Mouse (Mus musculus) megakaryocyte progenitor cell, adult 5-6 weeks (primary cell): Measurements from ENCODE around the gene Rwdd2a. TPM values are rescaled to one million over a fixed set of nuclear protein-coding genes. Genes with fewer than 3 reads are reported as not detected.

Experiments used
- ATAC-seq: replicated peaks from 2 replicates; pipeline ENCODE4 v1.8.0; 2016; ENCODE audit warnings: mild to moderate bottlenecking, moderate TSS enrichment, inconsistent platforms; ENCODE audit not compliant: poor library complexity
- total RNA-seq, 2 experiments: library from RNA; stranded (forward) in 1 of 2; stranded (reverse) in 1 of 2; fragments of 157-497, 149-512 nt in 1 of 2; fragments of 200-1000 nt in 1 of 2; gene quantifications; 2 replicates each; pipeline versions ENCODE4 v1.2.3 to v1.2.4; 2015 to 2017

The Rwdd2a gene
- total RNA-seq (2015) (4.9 and 6.3 TPM in 2 replicates), total RNA-seq (2017) (2.5 and 5.7 TPM in 2 replicates)

DNA sequence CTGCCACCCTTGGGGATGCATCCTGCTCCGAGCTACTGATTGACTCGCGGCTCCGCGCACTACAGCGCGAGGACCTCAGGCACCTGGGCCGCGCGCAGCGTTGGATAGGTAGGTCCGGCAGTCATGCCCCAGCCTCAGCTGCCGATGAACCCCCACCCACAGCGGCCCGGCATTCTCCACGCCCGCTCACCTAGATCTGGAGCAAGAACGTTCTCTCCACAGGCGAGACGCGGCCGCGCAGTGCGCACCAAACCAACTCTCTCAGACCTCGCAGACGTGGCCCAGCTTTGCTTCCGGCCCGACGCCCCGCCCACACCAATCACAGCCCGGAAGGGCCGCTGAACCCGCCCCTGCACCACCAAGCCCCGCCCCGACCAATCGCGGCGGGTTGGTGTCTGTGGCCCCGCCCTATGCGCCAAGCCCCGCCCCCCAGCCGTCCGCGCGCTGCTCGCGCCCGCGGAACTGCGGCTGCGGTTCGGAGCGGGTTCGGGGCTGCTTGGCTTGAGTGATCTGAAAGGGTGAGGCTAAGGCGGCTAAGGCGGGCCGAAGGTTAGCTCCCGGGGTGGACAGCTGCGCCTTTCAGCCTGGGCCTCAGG lies at the start of gene Rwdd2a, which contains the start of gene Pgm3:
Rwdd2a (plus strand) TSS at position 452 of the 596 bp plus-strand sequence.
Pgm3 (minus strand) TSS at position 303 of the 596 bp plus-strand sequence.
- peak; percentile 86 for ATAC-seq

DNA sequence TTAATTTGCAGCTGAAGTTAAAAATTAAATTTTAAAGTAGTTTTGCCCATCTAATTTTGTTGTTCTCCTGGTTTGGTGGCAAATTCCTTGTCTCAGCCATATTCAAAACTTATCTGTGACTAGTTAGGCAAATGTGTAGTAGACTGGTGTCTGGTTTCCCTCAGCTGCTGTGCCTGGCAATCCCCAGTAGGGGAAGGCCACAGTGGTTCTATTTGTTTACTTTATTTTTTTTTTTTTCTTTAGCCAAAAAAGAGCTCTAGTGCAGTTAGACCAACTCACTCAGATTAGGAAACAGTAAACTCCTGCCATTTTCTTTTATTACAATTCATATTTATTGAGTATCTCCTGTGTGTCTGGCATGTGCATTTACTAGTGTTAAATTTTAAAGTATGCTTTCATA lies 49.5 kb upstream of the Rwdd2a start:
- no peak for ATAC-seq

DNA sequence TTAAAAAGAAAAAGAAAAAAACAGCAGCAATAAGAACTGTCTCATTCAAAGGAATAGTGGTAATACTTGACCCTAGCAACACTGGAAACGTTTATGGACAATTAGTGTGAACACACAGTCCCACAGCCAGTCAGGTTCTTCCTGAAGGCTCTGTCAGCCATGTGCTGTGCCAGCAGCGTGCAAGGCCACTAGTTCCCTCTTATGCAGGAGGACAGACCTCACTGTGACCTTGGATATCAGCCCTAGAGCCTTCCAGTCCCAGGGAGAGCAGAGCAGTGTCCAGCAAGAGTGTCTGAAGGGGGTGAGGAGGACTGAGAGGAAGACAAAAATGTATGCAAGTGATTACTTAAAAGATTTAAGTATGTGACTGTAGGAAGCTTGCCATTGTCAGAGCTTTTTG lies 46.2 kb upstream of the Rwdd2a start:
- ATAC-seq: no peak

DNA sequence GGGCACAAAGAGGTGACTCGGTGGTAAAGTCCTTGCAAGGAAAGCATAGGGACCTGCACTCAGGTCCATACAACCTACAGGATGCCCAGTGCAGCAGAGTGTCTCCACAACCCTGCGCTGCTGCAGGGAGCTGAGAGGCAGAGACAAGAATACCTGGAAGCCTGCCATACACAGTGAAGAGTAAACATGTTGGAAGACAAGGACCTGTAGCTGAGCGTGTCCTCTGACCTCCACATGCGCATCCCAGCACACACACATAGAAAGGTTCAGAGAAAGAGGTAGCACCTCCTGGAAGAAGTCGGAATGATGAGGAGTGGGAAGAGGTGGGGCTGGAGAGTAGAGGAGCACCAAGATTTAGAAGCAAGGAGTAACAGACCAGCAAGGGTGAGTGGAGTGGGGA lies 37.7 kb upstream of the Rwdd2a start:
- no peak for ATAC-seq

DNA sequence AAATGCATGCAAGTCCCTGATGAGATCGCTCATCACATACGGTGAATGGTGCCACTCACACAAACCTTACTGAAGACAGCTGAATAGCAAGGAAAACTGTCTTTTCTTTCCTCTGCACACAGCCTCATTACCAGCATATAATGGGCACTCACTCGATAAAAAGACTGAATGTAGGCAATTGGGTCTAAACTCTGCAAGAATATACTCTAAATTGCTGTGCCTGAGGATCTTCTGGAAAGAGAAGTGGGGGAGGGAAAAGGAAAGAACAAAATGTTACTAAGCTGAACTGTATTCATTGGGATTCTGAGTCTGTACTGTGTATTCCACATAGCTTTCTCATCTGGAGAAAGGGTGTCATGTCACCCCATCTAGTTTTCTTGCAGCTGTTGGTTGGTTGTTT lies 28.3 kb upstream of the Rwdd2a start:
- no peak for ATAC-seq

DNA sequence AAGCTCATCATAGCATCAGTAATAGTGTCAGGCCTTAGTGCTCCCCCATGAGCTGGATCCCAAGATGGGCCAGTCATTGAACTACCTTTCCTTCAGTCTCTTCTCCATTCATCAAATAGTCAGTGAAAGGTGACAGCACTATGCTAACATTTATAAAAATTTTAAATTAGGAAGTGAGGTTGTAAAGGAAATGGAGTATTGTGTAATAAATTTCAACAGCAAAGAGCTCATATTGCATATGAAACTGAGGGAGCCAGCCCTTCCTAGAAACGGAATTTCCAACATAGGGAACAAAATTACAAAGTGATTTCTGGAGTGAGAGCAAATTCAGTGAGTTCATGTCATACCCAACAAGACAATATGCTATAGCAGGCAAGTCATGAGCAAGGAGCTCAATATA lies 27.2 kb upstream of the Rwdd2a start:
- peak; percentile 95 for ATAC-seq

DNA sequence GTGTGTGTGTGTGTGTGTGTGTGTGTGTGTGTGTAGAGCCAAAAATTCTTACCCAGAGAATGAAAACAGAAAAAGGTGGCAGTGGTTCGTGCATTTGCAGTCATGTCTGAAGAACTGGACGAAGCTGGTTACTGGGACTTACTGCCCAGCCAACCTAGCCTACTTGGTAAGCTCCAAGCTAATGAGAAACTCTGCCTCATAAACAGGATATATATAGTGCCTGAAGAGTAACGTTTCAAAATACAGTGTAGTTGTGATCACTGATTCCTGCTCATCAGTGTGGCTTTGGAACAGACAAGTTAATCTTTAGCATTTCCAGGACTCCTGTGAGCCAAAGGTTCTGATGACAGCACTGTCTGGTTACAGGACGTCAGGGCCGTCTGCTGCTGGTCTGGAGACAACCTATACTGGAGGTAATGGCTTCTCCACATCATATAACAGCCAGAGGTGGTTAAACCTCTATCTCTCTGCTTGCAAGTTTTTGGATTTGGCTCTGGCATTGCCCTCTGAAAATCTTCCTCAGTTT lies 22.1 kb upstream of the Rwdd2a start:
- no peak for ATAC-seq

DNA sequence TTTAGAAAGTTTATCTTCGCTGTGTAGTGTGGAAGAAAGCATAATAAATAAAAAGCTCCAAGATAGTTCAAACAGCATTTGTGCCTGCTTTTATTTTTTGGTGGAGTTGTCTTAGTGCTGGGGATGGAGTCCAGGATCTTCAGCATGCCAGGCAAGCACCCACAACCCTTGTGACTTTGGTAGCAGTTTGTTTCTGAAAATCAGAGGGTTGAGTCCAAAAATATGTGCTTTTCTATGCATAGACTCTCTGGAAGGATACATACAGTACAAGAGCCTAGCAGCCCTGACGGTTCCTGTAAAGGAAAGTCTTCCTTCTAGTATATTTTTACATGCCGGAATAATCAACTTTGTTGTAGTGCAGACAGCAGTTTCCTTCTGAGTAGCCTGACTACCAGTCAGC lies 21.1 kb upstream of the Rwdd2a start:
- no peak for ATAC-seq

DNA sequence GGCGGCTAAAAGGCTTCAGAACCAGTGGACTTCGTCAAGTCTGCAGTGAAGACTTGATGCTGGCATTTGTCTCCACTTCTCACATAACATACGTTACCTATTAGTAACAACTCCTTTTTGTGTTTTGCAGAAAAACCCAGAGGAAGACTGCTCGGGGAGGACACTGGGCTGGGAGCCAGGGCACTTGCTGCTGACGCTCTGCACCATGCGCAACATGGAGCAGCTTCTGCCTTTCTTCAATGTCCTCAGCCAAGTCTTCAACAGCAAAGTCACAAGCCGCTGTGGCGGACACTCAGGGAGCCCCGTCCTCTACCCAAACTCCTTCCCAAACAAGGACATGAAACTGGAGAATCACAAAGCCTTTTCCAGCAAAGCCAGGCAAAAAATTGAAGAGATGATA lies 17.9 kb upstream of the Rwdd2a start:
- ATAC-seq: no peak

DNA sequence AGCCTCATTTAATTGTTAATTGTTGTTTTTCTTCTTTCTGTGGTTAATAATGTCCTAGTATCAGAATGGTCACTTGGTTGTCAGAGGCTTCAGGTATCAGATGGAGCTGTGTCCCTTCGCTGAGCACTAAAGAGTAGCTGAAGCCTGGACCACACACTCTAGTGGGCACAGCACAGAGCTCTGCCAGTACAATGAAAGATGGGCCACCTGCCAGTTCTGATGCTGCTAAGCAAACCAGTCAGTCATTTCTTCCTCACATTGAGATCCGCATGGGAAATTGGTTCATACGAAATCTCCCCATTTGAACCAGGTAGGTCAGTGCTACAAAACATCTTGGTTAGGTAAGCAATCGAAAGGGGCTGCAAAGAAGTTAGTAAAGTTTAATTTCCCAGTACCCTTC lies 17.1 kb upstream of the Rwdd2a start:
- ATAC-seq: no peak

DNA sequence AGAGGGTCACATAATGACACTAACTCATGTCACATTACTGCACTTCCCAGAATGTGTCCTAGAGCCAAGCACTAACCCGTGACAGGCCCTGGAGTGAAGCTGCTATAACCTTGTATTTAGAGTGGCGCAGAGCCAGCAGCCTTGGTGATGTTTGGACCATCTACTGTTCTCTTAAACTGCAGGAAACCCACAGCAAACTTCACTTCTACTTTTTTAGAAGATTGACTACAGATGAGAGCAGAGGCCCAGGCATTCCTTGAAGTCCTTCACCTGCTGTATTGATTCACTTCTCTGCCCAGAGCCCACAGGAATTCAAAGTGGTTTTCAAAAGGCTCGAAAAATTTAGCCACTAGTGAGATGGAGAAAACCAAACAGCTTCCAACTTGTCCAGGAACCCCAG lies 11.2 kb upstream of the Rwdd2a start:
- ATAC-seq: no peak

DNA sequence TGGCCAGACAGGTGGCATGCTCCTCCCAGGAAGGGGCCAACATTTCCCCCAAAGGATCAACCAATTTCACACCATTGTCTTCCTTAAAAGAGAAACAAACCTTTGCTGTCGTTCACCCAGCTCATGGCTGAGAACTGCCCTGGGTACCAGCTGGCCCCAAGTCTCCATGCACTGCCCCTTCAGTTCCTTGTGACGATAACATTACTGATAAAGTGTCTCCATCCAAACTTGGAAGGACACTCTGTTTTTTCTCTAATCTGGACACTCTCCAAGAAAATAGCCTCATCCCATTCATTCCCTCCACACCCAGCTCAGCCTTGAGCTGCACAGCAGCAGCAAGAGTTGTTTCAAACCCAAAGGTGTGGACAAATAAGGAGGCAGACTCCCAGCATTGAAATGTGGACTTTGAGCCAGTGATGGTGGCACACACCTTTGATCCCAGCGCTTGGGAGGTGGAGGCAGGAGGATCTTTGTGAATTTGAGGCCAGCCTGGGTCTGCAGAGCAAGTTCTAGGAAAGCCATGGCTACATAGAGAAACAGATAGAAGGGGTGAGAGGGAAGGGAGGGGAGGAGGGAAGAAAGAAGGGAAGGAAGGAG lies 2.4 kb upstream of the Rwdd2a start:
- ATAC-seq: no peak

DNA sequence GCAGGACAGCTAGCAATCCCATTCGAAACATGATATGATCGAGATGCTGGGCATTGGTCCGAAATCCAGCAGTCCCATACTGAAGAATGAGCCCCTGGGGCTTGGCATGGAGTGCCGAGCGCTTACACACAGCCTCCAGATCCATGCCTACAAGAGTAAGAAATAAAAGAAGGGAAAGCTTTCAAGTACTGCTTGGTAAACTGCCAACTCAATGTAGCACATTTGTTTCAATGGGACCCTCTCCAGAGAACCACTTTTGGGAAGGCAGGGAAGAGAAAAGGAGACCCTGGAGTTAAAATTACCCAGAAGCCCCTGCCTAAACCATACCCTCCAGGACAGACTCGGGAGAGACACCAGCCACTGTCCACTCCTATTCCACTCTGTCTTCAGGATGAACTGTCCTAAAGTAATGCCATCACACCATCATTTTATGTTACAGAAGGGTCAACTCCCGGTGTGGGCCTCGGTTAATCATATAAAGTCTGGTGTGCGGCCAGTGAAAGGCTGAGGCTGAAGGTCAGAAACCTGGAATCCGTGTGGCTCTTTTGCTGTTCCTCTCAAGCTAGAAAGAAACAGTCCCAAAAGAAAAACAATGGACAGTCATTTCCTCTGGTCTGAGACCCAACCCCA lies 1.4 kb upstream of the Rwdd2a start:
- ATAC-seq: no peak

DNA sequence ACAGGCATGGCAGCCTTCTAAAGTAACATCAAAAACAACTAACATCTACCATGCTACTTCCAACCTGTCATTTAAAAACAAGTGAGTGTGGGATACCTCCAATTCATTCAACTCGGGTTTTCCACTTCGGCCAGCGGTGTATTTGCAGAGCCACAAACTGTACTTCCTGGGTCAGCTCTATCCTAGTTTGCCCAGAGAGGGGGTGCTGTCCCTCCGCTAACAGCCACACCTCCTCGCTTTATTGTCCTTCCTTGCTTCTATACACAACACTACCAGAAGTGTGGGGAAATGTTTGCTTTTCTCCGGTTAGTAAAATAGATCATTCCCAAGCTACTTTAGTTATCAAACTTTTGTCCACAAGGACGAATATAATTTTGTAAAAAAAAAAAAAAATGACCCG lies 845 bp upstream of the Rwdd2a start:
- ATAC-seq: no peak

DNA sequence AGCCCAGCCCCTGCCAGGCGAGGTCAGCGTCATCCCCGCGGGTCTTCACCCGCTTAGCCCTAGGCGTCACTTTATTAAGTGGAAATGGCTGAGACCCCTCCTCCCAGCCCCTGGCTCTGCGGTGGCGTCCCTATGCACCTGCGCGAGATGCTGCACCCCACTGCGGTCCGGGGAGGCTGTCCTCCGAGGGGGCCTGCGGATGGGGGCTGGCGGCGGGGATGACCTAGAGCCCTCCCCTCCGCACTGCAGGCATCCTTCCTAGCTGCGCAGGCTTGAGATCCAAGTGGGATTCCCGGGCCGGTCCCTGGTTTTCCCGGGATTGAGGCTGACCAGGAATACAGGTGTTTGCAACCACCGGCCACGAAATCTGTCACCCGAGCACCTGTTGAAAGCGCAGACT lies 405 bp downstream of the Rwdd2a start:
- peak; percentile 7; the same call in 1 of the 2 replicates for ATAC-seq

DNA sequence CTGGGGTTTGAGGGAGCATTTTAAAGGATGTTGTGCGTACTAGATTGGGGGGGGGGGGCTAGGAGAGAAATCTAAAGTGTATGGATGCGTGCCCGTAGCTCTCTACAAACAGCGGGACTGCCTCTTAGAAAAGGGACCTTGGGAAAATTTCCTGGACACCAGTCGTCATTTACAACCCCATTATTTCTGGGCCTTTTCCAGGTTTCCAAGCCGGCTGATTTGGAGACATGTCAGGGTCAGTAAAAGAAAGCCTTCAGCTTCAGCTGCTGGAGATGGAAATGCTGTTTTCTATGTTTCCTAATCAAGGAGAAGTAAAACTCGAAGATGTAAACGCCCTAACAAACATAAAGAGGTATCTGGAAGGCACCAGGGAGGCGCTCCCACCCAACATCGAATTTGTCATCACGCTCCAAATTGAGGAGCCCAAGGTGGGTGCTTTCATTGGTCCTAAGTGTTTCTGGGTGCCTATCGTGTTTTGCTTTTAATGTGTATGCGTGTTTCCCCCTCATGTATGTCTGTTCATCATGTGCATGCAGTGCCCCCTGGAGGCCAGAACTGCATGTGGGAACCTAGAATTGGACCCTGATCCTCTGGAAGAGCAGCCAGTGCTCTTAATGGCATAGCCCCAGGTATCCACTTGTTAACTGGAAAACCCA lies 973 bp downstream of the Rwdd2a start:
- ATAC-seq: peak; percentile 76

DNA sequence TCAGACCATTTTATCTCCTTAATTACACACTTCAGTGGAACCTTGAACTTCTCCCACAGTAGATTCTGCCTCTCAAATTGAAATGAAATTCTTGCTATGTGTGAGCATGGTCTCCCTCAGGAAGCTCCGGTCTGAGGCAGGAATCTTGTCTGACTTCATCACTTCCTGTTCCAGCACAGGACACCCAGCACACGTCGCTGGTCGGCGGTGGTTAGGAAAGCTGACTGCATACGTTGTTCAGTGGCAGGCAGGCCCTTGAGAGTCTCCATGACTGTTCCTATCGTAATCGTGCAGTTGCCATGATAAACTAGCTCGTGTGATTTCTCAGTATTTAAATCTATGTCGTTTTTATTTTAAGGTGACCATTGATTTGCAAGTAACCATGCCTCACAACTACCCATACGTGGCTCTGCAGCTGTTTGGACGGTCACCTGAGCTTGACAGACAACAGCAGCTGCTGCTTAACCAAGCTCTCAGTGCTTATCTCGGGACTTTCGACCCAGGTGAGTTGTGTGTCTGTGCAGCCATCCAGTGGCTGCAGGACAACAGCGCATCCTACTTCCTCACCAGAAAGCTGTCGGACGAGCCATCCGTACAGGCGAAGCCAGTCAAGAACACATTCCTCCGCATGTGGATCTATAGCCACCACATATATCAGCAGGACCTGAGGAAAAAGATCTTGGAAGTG lies 2.0 kb downstream of the Rwdd2a start:
- peak; percentile 24 for ATAC-seq

DNA sequence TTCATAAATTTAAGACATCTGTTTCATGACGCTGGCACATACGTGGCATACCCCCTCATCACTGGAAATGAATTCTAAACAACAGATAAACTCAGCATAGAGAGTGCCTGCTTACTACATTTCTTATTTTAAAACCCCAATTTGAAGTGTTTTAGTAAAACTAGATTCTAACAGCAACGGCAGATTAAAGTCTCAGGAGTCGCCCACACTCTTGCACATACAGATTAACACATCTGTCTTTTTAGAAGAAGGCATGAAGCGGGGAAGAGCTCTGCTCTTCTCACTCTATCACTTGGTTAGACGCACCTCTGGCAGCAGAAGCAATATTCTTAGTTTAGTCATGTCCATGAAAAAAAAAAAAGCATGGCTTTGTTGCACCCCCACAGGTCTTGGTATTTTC lies 3.4 kb downstream of the Rwdd2a start:
- ATAC-seq: no peak

DNA sequence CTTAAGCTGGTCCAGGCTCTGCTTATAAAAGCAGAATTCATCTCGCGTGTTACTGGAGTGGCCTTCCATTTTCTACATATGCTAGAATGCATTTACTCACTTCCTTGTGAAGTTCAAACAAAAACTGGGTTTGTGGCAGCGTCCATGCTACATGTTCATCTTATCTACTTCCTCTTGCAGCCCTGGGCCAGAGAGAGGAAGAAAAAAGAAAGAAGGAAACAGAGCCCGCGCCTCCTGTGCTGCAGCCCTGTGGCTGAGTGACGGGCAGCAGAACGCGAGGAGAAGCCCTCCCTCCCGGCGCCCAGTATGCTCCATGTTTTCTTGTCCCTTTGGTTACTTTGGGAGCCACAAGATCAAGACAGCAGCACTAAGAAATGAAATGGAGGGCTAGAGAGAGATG lies 7.9 kb downstream of the Rwdd2a start:
- ATAC-seq: peak; percentile 89

DNA sequence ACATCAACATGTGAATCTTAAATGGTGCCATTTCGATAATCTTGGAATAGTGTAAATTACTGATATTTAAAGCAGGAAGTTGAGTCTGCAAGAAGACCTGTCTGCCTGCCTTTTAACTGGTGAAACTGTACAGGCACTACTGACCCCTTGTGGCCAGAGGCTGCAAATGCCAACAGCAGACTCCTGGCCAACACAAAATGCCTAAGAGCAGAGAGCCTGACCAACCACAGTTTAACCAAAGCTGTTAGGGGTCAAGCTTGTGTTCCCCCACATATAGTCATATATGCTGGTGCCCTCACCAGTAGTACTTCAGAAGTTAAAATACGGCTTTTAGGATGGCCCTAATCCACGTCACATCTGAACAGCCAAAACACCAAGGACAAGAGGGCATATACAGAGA lies 11.9 kb downstream of the Rwdd2a start:
- peak; percentile 84 for ATAC-seq
